Mouse (Mus musculus) midbrain, embryonic 16.5 days (tissue): ENCODE results near the gene Zscan22. TPM values are rescaled to one million over a fixed set of nuclear protein-coding genes. Genes with fewer than 3 reads are reported as not detected.
A peak's percentile ranks its signal among the peaks of the same experiment; 100 is the strongest.
"Not testable (repeated sequence)": the region's sequence is repeated elsewhere in the genome, so short reads cannot be mapped to it uniquely, and the experiment has no call there.

Experiments
- ATAC-seq: fragments of 200-750 bp; cut with Nextera tagmentation; 2 replicates; pipeline ENCODE4 v1.8.0; 2017; ENCODE audit warnings: moderate TSS enrichment
- H3K27ac ChIP-seq: fragments of 300-500 bp; sonication (generic); 2 replicates; pipeline ENCODE4 v1.5.1; 2014; ENCODE audit warnings: mild to moderate bottlenecking, low read length, mixed read lengths
- H3K27me3 ChIP-seq: fragments of 300-500 bp; sonication (generic); 2 replicates; pipeline ENCODE4 v1.6.1; 2014; ENCODE audit warnings: low read depth, low read length, mixed read lengths; ENCODE audit not compliant: control insufficient read depth, insufficient read depth
- H3K36me3 ChIP-seq: fragments of 300-500 bp; sonication (generic); 2 replicates; pipeline ENCODE4 v1.6.1; 2014; ENCODE audit warnings: mild to moderate bottlenecking, low read length, moderate library complexity, mixed read lengths; ENCODE audit not compliant: control insufficient read depth, insufficient read depth
- H3K4me1 ChIP-seq: fragments of 300-500 bp; sonication (generic); 2 replicates; pipeline ENCODE4 v1.6.1; 2014; ENCODE audit warnings: mild to moderate bottlenecking, low read length, mixed read lengths; ENCODE audit not compliant: control insufficient read depth, insufficient read depth
- H3K4me2 ChIP-seq: fragments of 300-500 bp; sonication (generic); 2 replicates; pipeline ENCODE4 v1.6.1; 2014; ENCODE audit warnings: mild to moderate bottlenecking, low read length, mixed read lengths
- H3K4me3 ChIP-seq: fragments of 300-500 bp; sonication (generic); 2 replicates; pipeline ENCODE4 v1.5.1; 2014; ENCODE audit warnings: low read depth, mild to moderate bottlenecking, low read length, moderate library complexity, mixed read lengths
- H3K9ac ChIP-seq: fragments of 300-500 bp; sonication (generic); 2 replicates; pipeline ENCODE4 v1.6.1; 2014; ENCODE audit warnings: low read depth, low read length, mixed read lengths
- H3K9me3 ChIP-seq: fragments of 300-500 bp; sonication (generic); replicated peaks from 2 replicates; pipeline ENCODE4 v1.6.1; 2014; ENCODE audit warnings: mild to moderate bottlenecking, low read length, mixed read lengths; ENCODE audit not compliant: control insufficient read depth, poor library complexity, severe bottlenecking
- WGBS: fragments of 180-500 bp; shearing (Covaris S2); extraction: QIAGEN DNeasy Blood & Tissue Kit; methylation state at CpG from one replicate; pipeline ENCODE4 v1.1.7; 2014; 5-methylcytosine and 5-hydroxymethylcytosine counted together
- polyA plus RNA-seq: library from polyadenylated mRNA; unstranded; fragments of >200 nt; fragmentation: Nextera tagmentation; extraction: Ambion mirVana; gene quantifications from 2 replicates; pipeline ENCODE4 v1.2.1, GENCODE M21; 2015

Gene Zscan22
- polyA plus RNA-seq, 1 experiment from 2014 or later, result 11.1 TPM

- peaks cover 10% of the 10 kb centered on the region for H3K27me3 ChIP-seq
- H3K27ac ChIP-seq, result peak within 1 kb of the TSS; percentile 97
- H3K4me3 ChIP-seq, result peak within 1 kb of the TSS; percentile 83
- H3K9ac ChIP-seq, result peak within 1 kb of the TSS; percentile 81
- peaks cover 24% of the 10 kb centered on the region for H3K36me3 ChIP-seq
- ATAC-seq, result peak; percentile 98
- peaks cover 12% of the 10 kb centered on the region for H3K4me1 ChIP-seq
- peak within 1 kb of the TSS; percentile 91 for H3K4me2 ChIP-seq
- H3K9me3 ChIP-seq, result no peaks in the 10 kb centered on the region
- WGBS, result under 1% methylated on average over 55 of the region's 55 CpGs
These were observed 24.3 kb downstream of the Zscan22 start, which contains the start of gene Rps5 for GRCm38 (mm10) chr7:12921705-12922465. TSS of gene Rps5 (plus strand) at chr7:12922290.

GRCm38 (mm10) chr7:12922729-12923128 is 25.1 kb downstream of the Zscan22 start:
- H3K27ac ChIP-seq, result no peak overlapping the region
- peak overlapping the region; percentile 76 for H3K9ac ChIP-seq
- peak overlapping the region; percentile 91 for H3K4me2 ChIP-seq
- peaks cover 26% of the 10 kb centered on the region for H3K36me3 ChIP-seq
- peaks cover 12% of the 10 kb centered on the region for H3K4me1 ChIP-seq
- peak; percentile 6; the same call in 1 of the 2 replicates for ATAC-seq
- WGBS, result 4% methylated on average over 8 of the region's 8 CpGs
- peaks cover 19% of the 10 kb centered on the region for H3K27me3 ChIP-seq
- peak overlapping the region; percentile 83 for H3K4me3 ChIP-seq
- no peaks in the 10 kb centered on the region for H3K9me3 ChIP-seq

DNA sequence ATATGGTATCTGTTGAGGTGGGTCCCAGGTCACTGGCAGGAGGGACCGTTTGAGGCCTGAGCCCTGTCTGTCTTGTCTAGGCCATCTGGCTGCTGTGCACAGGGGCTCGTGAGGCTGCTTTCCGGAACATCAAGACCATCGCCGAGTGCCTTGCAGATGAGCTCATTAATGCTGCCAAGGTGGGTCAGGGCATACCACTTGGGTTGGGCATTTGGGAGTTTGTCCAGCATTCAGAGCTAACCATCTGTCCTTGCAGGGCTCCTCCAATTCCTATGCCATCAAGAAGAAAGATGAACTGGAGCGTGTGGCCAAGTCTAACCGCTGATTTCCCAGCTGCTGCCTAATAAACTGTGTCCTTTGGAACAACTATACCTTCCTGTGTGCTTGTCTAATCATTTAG is 28.7 kb downstream of the Zscan22 start:
- peaks cover 21% of the 10 kb centered on the region for H3K27me3 ChIP-seq
- no peaks in the 10 kb centered on the region for H3K9me3 ChIP-seq
- peaks cover 12% of the 10 kb centered on the region for H3K4me1 ChIP-seq
- no peak overlapping the region for H3K27ac ChIP-seq
- no peak for ATAC-seq
- H3K4me2 ChIP-seq, result no peak overlapping the region
- peaks cover 26% of the 10 kb centered on the region for H3K36me3 ChIP-seq
- H3K4me3 ChIP-seq, result no peak overlapping the region
- 81% methylated on average over 7 of the region's 7 CpGs for WGBS
- H3K9ac ChIP-seq, result no peak overlapping the region

DNA sequence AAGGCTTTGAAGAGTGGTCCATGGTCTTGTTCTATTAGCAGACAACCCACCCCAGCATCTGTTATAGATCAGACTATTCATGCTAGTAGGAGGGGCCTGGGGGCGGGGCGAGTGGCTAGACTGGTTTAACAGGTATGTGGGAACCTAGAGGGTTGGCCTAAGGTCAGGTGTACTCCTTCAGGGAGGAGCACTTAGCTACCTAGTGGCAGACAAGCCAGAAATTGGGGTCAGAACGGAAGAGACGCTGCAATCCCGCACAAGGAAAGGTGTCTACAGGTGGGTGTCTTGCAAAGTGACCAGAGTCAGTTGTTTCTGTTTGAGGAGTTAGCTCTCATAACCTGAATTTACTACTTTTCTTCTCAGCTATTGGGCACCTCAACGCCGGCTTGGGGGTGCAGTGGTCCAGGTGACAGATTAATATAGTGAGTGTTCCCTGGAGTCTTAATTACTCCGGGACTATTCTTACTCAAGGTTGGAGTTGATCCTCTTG is 29.6 kb downstream of the Zscan22 start, which contains the start of gene Rnf225:
Rnf225 (plus strand) TSS at position 226 of the 490 bp plus-strand sequence.
- WGBS, result 27% methylated on average over 8 of the region's 8 CpGs
- peak; percentile 1; the same call in 1 of the 2 replicates for ATAC-seq
- H3K9me3 ChIP-seq, result no peaks in the 10 kb centered on the region
- peaks cover 26% of the 10 kb centered on the region for H3K36me3 ChIP-seq
- peak within 1 kb of the TSS; percentile 51 for H3K4me2 ChIP-seq
- H3K27ac ChIP-seq, result no peak within 1 kb of the TSS
- H3K4me1 ChIP-seq, result peaks cover 12% of the 10 kb centered on the region
- H3K27me3 ChIP-seq, result peaks cover 21% of the 10 kb centered on the region
- H3K4me3 ChIP-seq, result peak within 1 kb of the TSS; percentile 26
- peak within 1 kb of the TSS; percentile 45 for H3K9ac ChIP-seq

DNA sequence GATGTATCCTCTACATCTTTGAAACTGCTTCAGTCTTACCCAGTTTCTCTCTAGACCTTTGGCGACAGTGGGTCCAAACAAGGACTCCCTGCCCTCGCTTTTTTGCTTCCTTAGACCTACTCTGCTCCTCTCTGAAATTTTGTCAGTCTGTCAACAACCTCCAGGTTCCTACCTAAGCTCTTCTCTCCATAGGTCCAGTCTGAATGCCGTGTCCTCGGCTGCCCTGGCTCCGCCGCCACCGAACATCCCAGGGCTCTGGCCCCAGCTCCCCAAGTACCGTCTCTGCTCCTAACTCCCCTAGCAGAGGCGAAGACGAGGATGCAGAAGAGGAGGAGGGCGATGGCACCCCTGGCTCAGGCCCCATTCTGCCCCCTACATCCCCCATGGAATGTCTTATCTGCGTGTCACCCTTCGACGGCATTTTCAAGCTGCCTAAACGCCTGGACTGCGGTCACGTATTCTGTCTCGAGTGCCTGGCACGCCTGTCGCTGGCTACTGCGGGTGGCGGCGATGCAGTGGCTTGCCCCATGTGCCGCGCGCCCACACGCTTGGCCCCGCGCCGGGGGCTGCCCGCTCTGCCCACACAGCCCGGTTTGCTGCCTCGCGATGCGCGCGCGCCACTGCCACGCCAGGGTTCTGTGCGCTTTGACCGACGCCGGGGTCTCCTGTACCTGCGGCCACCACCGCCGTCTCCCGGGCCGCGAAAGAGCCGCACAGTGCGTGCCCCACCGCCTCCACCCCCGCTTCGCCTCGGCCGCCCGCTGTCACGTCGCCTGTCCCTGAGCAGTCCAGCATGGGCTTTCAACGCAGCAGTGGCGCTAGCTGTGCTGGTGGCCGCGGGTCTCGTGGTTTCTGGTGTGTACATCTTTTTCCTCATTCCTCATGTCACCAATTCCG is 30.3 kb downstream of the Zscan22 start:
- Histone ChIP-seq H3K9ac (peak overlapping the region; percentile 45), H3K27me3 (peaks cover 21% of the 10 kb centered on the region), H3K4me1 (peaks cover 9% of the 10 kb centered on the region), H3K27ac (no peak overlapping the region), H3K4me2 (peak overlapping the region; percentile 51), H3K4me3 (peak overlapping the region; percentile 26), H3K9me3 (no peaks in the 10 kb centered on the region), H3K36me3 (peaks cover 26% of the 10 kb centered on the region)
- 4% methylated on average over 65 of the region's 65 CpGs for WGBS
- peak; percentile 44 for ATAC-seq

DNA sequence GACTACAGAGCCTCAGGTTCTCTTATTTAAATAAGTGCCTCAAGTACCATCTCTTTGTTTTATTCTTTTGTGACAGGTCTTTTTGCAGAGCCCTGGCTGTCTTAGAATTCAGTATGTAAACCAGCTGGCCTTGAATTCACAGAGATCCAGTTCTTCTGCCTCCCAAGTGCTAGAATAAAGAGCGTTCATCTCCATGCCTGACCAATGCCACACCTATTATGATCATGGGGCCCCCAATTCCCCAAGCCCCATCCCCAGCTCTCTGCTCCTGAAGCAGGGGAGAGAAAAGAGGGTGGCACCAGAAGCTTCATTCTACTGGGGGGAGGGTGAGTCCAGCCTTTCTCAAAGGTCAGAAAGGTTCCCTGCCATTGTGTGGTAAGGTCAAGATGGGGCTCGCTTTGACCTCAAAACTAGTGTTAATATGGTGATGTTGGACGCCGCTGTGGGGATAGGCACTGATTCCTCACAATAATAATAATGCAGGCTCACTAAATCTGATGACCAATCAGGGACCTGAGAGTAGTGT is 36.1 kb downstream of the Zscan22 start:
- no peaks in the 10 kb centered on the region for H3K36me3 ChIP-seq
- no peak overlapping the region for H3K4me3 ChIP-seq
- no peaks in the 10 kb centered on the region for H3K27me3 ChIP-seq
- ATAC-seq, result no peak
- H3K4me1 ChIP-seq, result no peaks in the 10 kb centered on the region
- no peak overlapping the region for H3K9ac ChIP-seq
- H3K27ac ChIP-seq, result no peak overlapping the region
- H3K9me3 ChIP-seq, result no peaks in the 10 kb centered on the region
- H3K4me2 ChIP-seq, result no peak overlapping the region
- WGBS, result 60% methylated on average over 4 of the region's 4 CpGs

GRCm38 (mm10) chr7:12934808-12935207 is 37.2 kb downstream of the Zscan22 start:
- H3K36me3 ChIP-seq, result no peaks in the 10 kb centered on the region
- no peaks in the 10 kb centered on the region for H3K4me1 ChIP-seq
- H3K4me3 ChIP-seq, result no peak overlapping the region
- H3K4me2 ChIP-seq, result no peak overlapping the region
- no peak for ATAC-seq
- WGBS, result 85% methylated on average over 3 of the region's 3 CpGs
- H3K27ac ChIP-seq, result no peak overlapping the region
- H3K9me3 ChIP-seq, result no peaks in the 10 kb centered on the region
- no peaks in the 10 kb centered on the region for H3K27me3 ChIP-seq
- no peak overlapping the region for H3K9ac ChIP-seq

DNA sequence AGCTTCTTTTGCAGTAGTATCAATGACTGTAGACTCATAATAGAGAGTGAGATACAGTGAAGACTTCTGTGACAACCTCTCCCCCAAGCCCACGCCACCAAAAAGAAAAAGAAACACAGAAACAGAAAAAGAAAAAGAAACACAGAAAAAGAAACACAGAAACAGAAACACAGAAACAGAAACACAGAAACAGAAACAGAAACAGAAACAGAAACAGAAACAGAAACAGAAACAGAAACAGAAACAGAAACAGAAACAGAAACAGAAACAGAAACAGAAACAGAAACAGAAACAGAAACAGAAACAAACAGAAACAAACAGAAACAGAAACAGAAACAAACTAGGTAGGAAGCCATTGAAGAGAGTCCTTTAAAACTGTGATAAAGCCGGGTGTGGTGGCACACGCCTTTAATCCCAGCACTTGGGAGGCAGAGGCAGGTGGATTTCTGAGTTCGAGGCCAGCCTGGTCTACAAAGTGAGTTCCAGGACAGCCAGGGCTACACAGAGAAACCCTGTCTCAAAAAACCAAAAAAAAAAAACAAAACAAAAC is 39.7 kb downstream of the Zscan22 start:
- WGBS, result 87% methylated on average over 3 of the region's 4 CpGs
- H3K36me3 ChIP-seq, result not testable (repeated sequence)

More for the DNA sequence above, 39.7 kb downstream of the Zscan22 start:
- not testable (repeated sequence) for H3K9ac ChIP-seq, ATAC-seq, H3K4me2 ChIP-seq, H3K27me3 ChIP-seq, H3K27ac ChIP-seq, H3K9me3 ChIP-seq, H3K4me3 ChIP-seq, H3K4me1 ChIP-seq
